Comparison of ENCODE assay signal across 8 mouse cellular contexts in genomic region chr6:122308505-122309393, GRCm38 (mm10). TPM values are rescaled to one million over a fixed set of nuclear protein-coding genes. Genes with fewer than 3 reads are reported as not detected.
DNase-seq lines count a peak whose midpoint lies in the region; ATAC-seq lines count a peak whose summit lies in the region.

Gene M6pr, plus strand, starts transcription at chr6:122308720.

- peak; percentile 76 for ATAC-seq in megakaryocyte progenitor cell, adult 5-6 weeks (replicated peaks; ENCODE audit: poor library complexity)

- peak; percentile 100 for DNase-seq in adipocyte (ENCODE audit: low spot score)
- peak; percentile 96 for DNase-seq in embryo, embryonic 10 days (ENCODE audit: low spot score)
- peak; percentile 84 for DNase-seq in gastrocnemius, postnatal 10 days
- peak; percentile 98 for DNase-seq in induced T-regulatory cell, adult 2 months (ENCODE audit: low read depth)
- peak; percentile 99 for DNase-seq in left cerebral cortex, adult 9 months (ENCODE audit: low spot score in 2 of 2)
- peak; percentile 91 for DNase-seq in right cerebral cortex, postnatal 14 days
- peak; percentile 92 to 96 for DNase-seq in urinary bladder, postnatal 36 days (ENCODE audit: low spot score in 2 of 2)

RNA-seq across cellular contexts. Expression of gene M6pr, which starts in this region (rescaled TPM):
- total RNA-seq in gastrocnemius, postnatal 10 days (2021): 10 to 100 TPM; 32.1 to 35.6 TPM
- total RNA-seq in megakaryocyte progenitor cell, adult 5-6 weeks (2015): 195 and 214 TPM in 2 replicates
- 441 and 452 TPM in 2 replicates for total RNA-seq in megakaryocyte progenitor cell, adult 5-6 weeks (2017)

Comparison
In these comparisons a context has a peak if more than half of its experiments do, and no peak if none do; other contexts are left out.
1. Peak in every context shown above with its lines: DNase-seq and ATAC-seq.
2. RNA of gene M6pr (total RNA-seq): 195 to 452 TPM in megakaryocyte progenitor cell, adult 5-6 weeks; 32.1 to 35.6 TPM in gastrocnemius, postnatal 10 days; every median in the first group is over 4 times any median in the second.